Mouse (Mus musculus) E14TG2a.4 (cell line): ENCODE data around the gene Atxn1.

Source experiments
- CTCF ChIP-seq: conservative IDR thresholded peaks from 2 replicates; pipeline ENCODE4 v1.5.1; 2014; ENCODE audit warnings: low read length
- NANOG ChIP-seq: IDR thresholded peaks from 2 replicates; pipeline ENCODE4 v1.6.1; 2014; ENCODE audit warnings: borderline replicate concordance, low read length, mixed read lengths
- POU5F1 ChIP-seq: IDR thresholded peaks from 2 replicates; pipeline ENCODE4 v1.6.1; 2014; ENCODE audit warnings: low read length, borderline replicate concordance

DNA sequence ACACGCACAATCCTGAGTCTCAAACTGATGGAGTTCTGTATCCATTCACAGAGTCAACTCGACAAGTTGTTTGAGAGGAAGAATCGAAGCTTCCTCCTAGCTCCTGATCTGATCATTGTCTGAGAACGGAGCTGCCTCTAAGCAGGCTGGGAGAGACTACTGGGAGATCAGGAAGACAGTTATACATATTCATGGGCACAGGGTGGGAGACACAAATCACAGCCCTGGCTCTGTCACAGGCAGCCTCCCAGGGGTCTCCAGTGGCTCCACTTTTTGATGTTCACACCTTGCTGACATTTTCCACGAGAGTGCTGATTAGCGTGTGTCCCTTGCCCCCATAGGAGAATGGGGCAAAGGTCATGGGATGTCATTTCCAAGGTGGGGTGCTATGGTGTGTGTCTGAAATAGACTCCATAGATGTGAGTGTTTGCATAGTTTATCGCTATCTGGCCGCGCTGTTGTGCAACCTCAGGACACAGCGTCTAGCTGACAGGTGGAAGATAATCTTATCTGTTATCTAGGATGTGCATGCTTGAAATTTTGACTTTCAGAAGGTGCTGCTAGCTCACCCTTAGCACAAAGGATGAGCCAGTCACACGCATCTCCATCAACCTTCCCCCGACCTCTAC, 105.6 kb downstream of the Atxn1 start:
- TF ChIP-seq CTCF (no peak), NANOG (no peak), POU5F1 (no peak)
